ENCODE assay signal across 8 mouse cellular contexts in the genomic region with DNA sequence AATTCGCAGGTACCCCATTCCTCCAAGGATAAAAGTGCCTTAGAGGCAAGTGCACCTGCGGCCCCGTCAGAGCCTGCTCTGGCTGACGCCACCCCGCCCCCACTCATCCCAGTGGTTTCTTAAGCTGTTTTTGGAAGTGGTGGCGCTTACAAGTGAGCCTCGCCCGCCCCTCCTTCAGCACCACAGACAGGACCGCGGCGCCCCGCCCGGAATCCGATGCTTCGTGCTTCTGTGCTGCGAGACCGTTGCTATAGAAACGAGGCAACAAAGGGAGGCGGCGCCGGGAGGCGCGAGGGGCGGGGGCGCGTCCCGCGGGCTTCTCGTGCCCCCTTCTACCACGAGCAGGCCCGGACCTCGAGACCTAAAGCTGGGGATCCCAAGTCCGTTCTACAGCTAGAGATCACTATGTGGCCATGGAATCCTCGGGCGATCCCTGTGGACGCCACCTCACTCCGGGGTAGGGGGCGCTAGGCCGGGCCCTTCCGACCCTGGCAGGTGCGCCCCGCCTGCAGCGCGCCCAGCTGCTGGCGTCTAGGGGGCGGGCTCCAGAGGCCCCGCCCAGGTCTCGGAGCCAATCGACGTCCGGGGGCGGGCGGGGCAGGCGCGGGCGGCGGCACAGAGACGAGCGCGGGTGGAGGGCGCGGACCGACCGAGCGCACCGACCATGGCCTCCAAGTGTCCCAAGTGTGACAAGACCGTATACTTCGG. TPM values are rescaled to one million over a fixed set of nuclear protein-coding genes. Genes with fewer than 3 reads are reported as not detected.
DNase-seq lines count a peak whose midpoint lies in the region; ATAC-seq and TF ChIP-seq lines count a peak whose summit lies in the region.

TSS of gene Crip2 (plus strand) at position 329 of the 708 bp plus-strand sequence.

- H3K9ac ChIP-seq in forebrain, embryonic 11.5 days (ENCODE audit: low read length): peak within 1 kb of the TSS; percentile 70
- peak within 1 kb of the TSS; percentile 73 for H3K9ac ChIP-seq in heart, embryonic 15.5 days
- H3K9ac ChIP-seq in liver, embryonic 12.5 days: peak within 1 kb of the TSS; percentile 69

- H3K27me3 ChIP-seq in forebrain, embryonic 11.5 days (ENCODE audit: control insufficient read depth, insufficient read depth, low read length): no peaks in the 10 kb centered on the region; the same call in none of the 2 replicates
- H3K27me3 ChIP-seq in heart, embryonic 15.5 days: no peaks in the 10 kb centered on the region
- peaks cover 45% of the 10 kb centered on the region for H3K27me3 ChIP-seq in liver, embryonic 12.5 days (replicated peaks)
- no peaks in the 10 kb centered on the region for H3K27me3 ChIP-seq in testis, adult 2 months (ENCODE audit: control insufficient read depth, insufficient read depth, low read length)

- peak; percentile 49; the same call in 1 of the 2 replicates for TF ChIP-seq POLR2A in testis, adult 2 months (IDR thresholded peaks at IDR 0.05; ENCODE audit: control insufficient read depth, low read depth, low read length)

- H3K36me3 ChIP-seq in forebrain, embryonic 11.5 days (ENCODE audit: control insufficient read depth, insufficient read depth, low read length): peaks cover 12% of the 10 kb centered on the region; the same call in 1 of the 2 replicates
- H3K36me3 ChIP-seq in heart, embryonic 15.5 days: peaks cover 41% of the 10 kb centered on the region
- peaks cover 39% of the 10 kb centered on the region for H3K36me3 ChIP-seq in liver, embryonic 12.5 days
- H3K36me3 ChIP-seq in testis, adult 2 months (ENCODE audit: control insufficient read depth, insufficient read depth, low read length): no peaks in the 10 kb centered on the region

- peak; percentile 87 for DNase-seq in brain, embryonic 18.5 days (ENCODE audit: low read depth, low spot score)
- peak; percentile 97 for DNase-seq in forebrain, embryonic 11.5 days (ENCODE audit: low spot score)
- DNase-seq in kidney, postnatal 14 days: peak; percentile 94
- peak; percentile 94 for DNase-seq in neural tube, embryonic 10.5 days (ENCODE audit: extremely low spot score, low spot score)

- peak within 1 kb of the TSS; percentile 72 for H3K4me2 ChIP-seq in forebrain, embryonic 11.5 days (ENCODE audit: low read depth, low read length, severe bottlenecking)
- peak within 1 kb of the TSS; percentile 78 for H3K4me2 ChIP-seq in heart, embryonic 15.5 days
- peak within 1 kb of the TSS; percentile 92 for H3K4me2 ChIP-seq in liver, embryonic 12.5 days

- peak within 1 kb of the TSS; percentile 86 for H3K27ac ChIP-seq in forebrain, embryonic 11.5 days (ENCODE audit: low read depth, low read length)
- peak within 1 kb of the TSS; percentile 96 for H3K27ac ChIP-seq in heart, embryonic 15.5 days
- H3K27ac ChIP-seq in liver, embryonic 12.5 days: peak within 1 kb of the TSS; percentile 64
- H3K27ac ChIP-seq in testis, adult 2 months (ENCODE audit: control insufficient read depth, insufficient read depth, low read depth, low read length): peak within 1 kb of the TSS; percentile 77

- ATAC-seq in CD4-positive, CD25-positive, alpha-beta regulatory T cell, adult 4 months: peak; percentile 86
- peak; percentile 91 for ATAC-seq in forebrain, embryonic 11.5 days (replicated peaks; ENCODE audit: low FRiP score)
- ATAC-seq in heart, embryonic 15.5 days (replicated peaks; ENCODE audit: insufficient number of reproducible peaks, insufficient read depth, low FRiP score, low read depth): peak; percentile 80
- ATAC-seq in liver, embryonic 12.5 days: peak; percentile 87

- H3K9me3 ChIP-seq in forebrain, embryonic 11.5 days (ENCODE audit: control insufficient read depth, low read length): no peaks in the 10 kb centered on the region
- no peaks in the 10 kb centered on the region for H3K9me3 ChIP-seq in heart, embryonic 15.5 days (replicated peaks)
- H3K9me3 ChIP-seq in liver, embryonic 12.5 days (replicated peaks): no peaks in the 10 kb centered on the region

- under 1% methylated on average over 68 of the region's 68 CpGs for WGBS in forebrain, embryonic 11.5 days
- under 1% methylated on average over 68 of the region's 68 CpGs for WGBS in heart, embryonic 15.5 days
- WGBS in liver, embryonic 12.5 days (ENCODE audit: insufficient replicate concordance): 2% methylated on average over 68 of the region's 68 CpGs

- H3K4me1 ChIP-seq in forebrain, embryonic 11.5 days (replicated peaks; ENCODE audit: control insufficient read depth, insufficient read depth, low read length): peaks cover 34% of the 10 kb centered on the region
- peaks cover 73% of the 10 kb centered on the region for H3K4me1 ChIP-seq in heart, embryonic 15.5 days (replicated peaks)
- H3K4me1 ChIP-seq in liver, embryonic 12.5 days: peaks cover 55% of the 10 kb centered on the region
- peaks cover 21% of the 10 kb centered on the region for H3K4me1 ChIP-seq in testis, adult 2 months (ENCODE audit: control insufficient read depth, insufficient read depth, low read length)

- peak within 1 kb of the TSS; percentile 58 for H3K4me3 ChIP-seq in forebrain, embryonic 11.5 days (ENCODE audit: low read depth, low read length)
- peak within 1 kb of the TSS; percentile 67 for H3K4me3 ChIP-seq in heart, embryonic 15.5 days
- H3K4me3 ChIP-seq in liver, embryonic 12.5 days: peak within 1 kb of the TSS; percentile 60
- peak within 1 kb of the TSS; percentile 95 for H3K4me3 ChIP-seq in testis, adult 2 months (ENCODE audit: control insufficient read depth, low read depth, low read length)

- no peak for TF ChIP-seq CTCF in testis, adult 2 months (IDR thresholded peaks at IDR 0.05; ENCODE audit: control insufficient read depth, insufficient read depth, insufficient replicate concordance, low read depth, low read length)

RNA-seq across cellular contexts. Expression of gene Crip2, which starts in this region (rescaled TPM):
- polyA plus RNA-seq in CD4-positive, CD25-positive, alpha-beta regulatory T cell, adult 4 months (2017; shearing (Covaris generic)): 1 to 10 TPM; 5.7 to 6.9 TPM
- polyA plus RNA-seq in forebrain, embryonic 11.5 days (2014; fragmentation: Nextera tagmentation; extraction: Ambion mirVana): 186 and 217 TPM in 2 replicates
- 1,571 and 1,711 TPM in 2 replicates for polyA plus RNA-seq in heart, embryonic 15.5 days (2015; fragmentation: Nextera tagmentation; extraction: Ambion mirVana)
- polyA plus RNA-seq in liver, embryonic 12.5 days (2016; fragmentation: Nextera tagmentation; extraction: Ambion mirVana): 52.1 and 53.5 TPM in 2 replicates
- 178 and 179 TPM in 2 replicates for polyA plus RNA-seq in testis, adult 2 months (2012; rRNA removed)

Comparison
In these comparisons a context has a peak if more than half of its experiments do, and no peak if none do; other contexts are left out.
1. Peak in every context shown above with its lines: DNase-seq, ATAC-seq, H3K4me3 ChIP-seq and H3K27ac ChIP-seq.